Mouse (Mus musculus) erythroid progenitor cell, adult 5-6 weeks (primary cell): Measurements from ENCODE around the gene Rpl24. TPM values are rescaled to one million over a fixed set of nuclear protein-coding genes. Genes with fewer than 3 reads are reported as not detected.

ENCODE experiments used
- total RNA-seq, 2 experiments: library from RNA; stranded (forward) in 1 of 2; stranded (reverse) in 1 of 2; fragments of 150-400 nt in 1 of 2; fragments of 186-747, 209-891 nt in 1 of 2; gene quantifications; 2 replicates each; pipeline versions ENCODE4 v1.2.3 to v1.2.4; 2015 to 2017; ENCODE audit warnings: low replicate concordance in 2 of 2

The Rpl24 gene
- total RNA-seq, 2 experiments from 2014 or later, result 260 to 398 TPM

Other genes starting within 250 kb of the Rpl24 start
- 8.8 and 11.2 TPM in 2 replicates for gene Nfkbiz, start 127.4 kb upstream of the Rpl24 start, total RNA-seq (2015; ENCODE audit: low replicate concordance)
- 4.5 and 6.0 TPM in 2 replicates for gene Nfkbiz, start 127.4 kb upstream of the Rpl24 start, total RNA-seq (2017; ENCODE audit: low replicate concordance)
- 1.4 and 4.2 TPM in 2 replicates for gene Nxpe3, start 71.0 kb upstream of the Rpl24 start, total RNA-seq (2015; ENCODE audit: low replicate concordance)
- gene Nxpe3, start 71.0 kb upstream of the Rpl24 start, total RNA-seq (2017; ENCODE audit: low replicate concordance), result 2.6 and 3.3 TPM in 2 replicates
- 27.0 and 28.1 TPM in 2 replicates for gene Cep97, start 31.4 kb upstream of the Rpl24 start, total RNA-seq (2015; ENCODE audit: low replicate concordance)
- 17.6 and 18.2 TPM in 2 replicates for gene Cep97, start 31.4 kb upstream of the Rpl24 start, total RNA-seq (2017; ENCODE audit: low replicate concordance)
- gene Zbtb11, start 7.6 kb downstream of the Rpl24 start, total RNA-seq (2015; ENCODE audit: low replicate concordance), result 25.6 and 26.7 TPM in 2 replicates
- gene Zbtb11, start 7.6 kb downstream of the Rpl24 start, total RNA-seq (2017; ENCODE audit: low replicate concordance), result 37.4 and 39.4 TPM in 2 replicates
- gene Pcnp, start 63.5 kb downstream of the Rpl24 start, total RNA-seq (2015; ENCODE audit: low replicate concordance), result 75.0 and 95.2 TPM in 2 replicates
- gene Pcnp, start 63.5 kb downstream of the Rpl24 start, total RNA-seq (2017; ENCODE audit: low replicate concordance), result 97.5 and 100.0 TPM in 2 replicates
- gene Trmt10c, start 71.5 kb downstream of the Rpl24 start, total RNA-seq (2015; ENCODE audit: low replicate concordance), result 5.4 and 15.1 TPM in 2 replicates
- gene Trmt10c, start 71.5 kb downstream of the Rpl24 start, total RNA-seq (2017; ENCODE audit: low replicate concordance), result 4.0 and 9.4 TPM in 2 replicates
- 96.2 and 108 TPM in 2 replicates for gene Senp7, start 82.1 kb downstream of the Rpl24 start, total RNA-seq (2015; ENCODE audit: low replicate concordance)
- 99.2 and 106 TPM in 2 replicates for gene Senp7, start 82.1 kb downstream of the Rpl24 start, total RNA-seq (2017; ENCODE audit: low replicate concordance)
- 1.4 and 3.8 TPM in 2 replicates for gene Impg2, start 238.0 kb downstream of the Rpl24 start, total RNA-seq (2015; ENCODE audit: low replicate concordance)
- 0.61 and 4.2 TPM in 2 replicates for gene Impg2, start 238.0 kb downstream of the Rpl24 start, total RNA-seq (2017; ENCODE audit: low replicate concordance)